Mouse (Mus musculus): ENCODE measurements around the gene Ric8b.

Gene Ric8b

GRCm38 (mm10) chr10:84909021-84909801, 8.2 kb upstream of the Ric8b start:
- no peak for DNase-seq

GRCm38 (mm10) chr10:84910194-84910593, 7.2 kb upstream of the Ric8b start:
- DNase-seq: no peak

GRCm38 (mm10) chr10:84910758-84911384, 6.5 kb upstream of the Ric8b start:
- DNase-seq: no peak

- no peak for DNase-seq
Measured at GRCm38 (mm10) chr10:84913148-84913547, 4.3 kb upstream of the Ric8b start.

GRCm38 (mm10) chr10:84915476-84915875, 1.9 kb upstream of the Ric8b start:
- no peak for DNase-seq

- no peak for DNase-seq
Measured at GRCm38 (mm10) chr10:84917731-84918095, 297 bp downstream of the Ric8b start.

GRCm38 (mm10) chr10:84926336-84926735, 8.9 kb downstream of the Ric8b start:
- DNase-seq: no peak

- DNase-seq: no peak
Measured at GRCm38 (mm10) chr10:84926885-84927284, 9.5 kb downstream of the Ric8b start.

GRCm38 (mm10) chr10:84928465-84928864, 11.0 kb downstream of the Ric8b start:
- no peak for DNase-seq

GRCm38 (mm10) chr10:84935553-84936209, 18.3 kb downstream of the Ric8b start:
- no peak for DNase-seq

- no peak for DNase-seq
Measured at GRCm38 (mm10) chr10:84936832-84937515, 19.6 kb downstream of the Ric8b start.

- DNase-seq: no peak
Measured at GRCm38 (mm10) chr10:84938094-84938820, 20.8 kb downstream of the Ric8b start.

- no peak for DNase-seq
Measured at GRCm38 (mm10) chr10:84938886-84939285, 21.5 kb downstream of the Ric8b start.

- no peak for DNase-seq
Measured at GRCm38 (mm10) chr10:84940356-84940755, 22.9 kb downstream of the Ric8b start.

GRCm38 (mm10) chr10:84945692-84946091, 28.3 kb downstream of the Ric8b start:
- no peak for DNase-seq

- DNase-seq: no peak
Measured at GRCm38 (mm10) chr10:84948970-84949683, 31.7 kb downstream of the Ric8b start.

- no peak for DNase-seq
Measured at GRCm38 (mm10) chr10:84949684-84950010, 32.2 kb downstream of the Ric8b start.

- DNase-seq: no peak
Measured at GRCm38 (mm10) chr10:84950384-84950783, 33.0 kb downstream of the Ric8b start.

GRCm38 (mm10) chr10:84954236-84954635, 36.8 kb downstream of the Ric8b start:
- DNase-seq: no peak

- no peak for DNase-seq
Measured at GRCm38 (mm10) chr10:84956173-84956572, 38.8 kb downstream of the Ric8b start.

GRCm38 (mm10) chr10:84958597-84958996, 41.2 kb downstream of the Ric8b start:
- DNase-seq: no peak

- DNase-seq: no peak
Measured at GRCm38 (mm10) chr10:84960380-84960930, 43.0 kb downstream of the Ric8b start.

Data from thymus, postnatal 36 days (tissue).